Mouse (Mus musculus) ES-E14 (cell line): ENCODE results near the gene E030030I06Rik.
"Not testable (repeated sequence)": the region's sequence is repeated elsewhere in the genome, so short reads cannot be mapped to it uniquely, and the experiment has no call there.

Experiments used
- CHD2 ChIP-seq: IDR thresholded peaks from 2 replicates; pipeline ENCODE4 v1.6.1; 2014; ENCODE audit warnings: mild to moderate bottlenecking, low read depth, low read length, inconsistent platforms
- HCFC1 ChIP-seq: IDR thresholded peaks from 2 replicates; pipeline ENCODE4 v1.6.1; 2012; ENCODE audit warnings: low read length, inconsistent platforms, borderline replicate concordance; ENCODE audit not compliant: insufficient read depth
- MAFK ChIP-seq: IDR thresholded peaks from 2 replicates; pipeline ENCODE4 v1.6.1; 2014; ENCODE audit warnings: mild to moderate bottlenecking, low read depth, low read length, inconsistent platforms; ENCODE audit not compliant: insufficient read depth
- ZC3H11A ChIP-seq: IDR thresholded peaks from 2 replicates; pipeline ENCODE4 v1.6.1; 2012; ENCODE audit warnings: low read depth, mild to moderate bottlenecking, inconsistent platforms, low read length, borderline replicate concordance

DNA sequence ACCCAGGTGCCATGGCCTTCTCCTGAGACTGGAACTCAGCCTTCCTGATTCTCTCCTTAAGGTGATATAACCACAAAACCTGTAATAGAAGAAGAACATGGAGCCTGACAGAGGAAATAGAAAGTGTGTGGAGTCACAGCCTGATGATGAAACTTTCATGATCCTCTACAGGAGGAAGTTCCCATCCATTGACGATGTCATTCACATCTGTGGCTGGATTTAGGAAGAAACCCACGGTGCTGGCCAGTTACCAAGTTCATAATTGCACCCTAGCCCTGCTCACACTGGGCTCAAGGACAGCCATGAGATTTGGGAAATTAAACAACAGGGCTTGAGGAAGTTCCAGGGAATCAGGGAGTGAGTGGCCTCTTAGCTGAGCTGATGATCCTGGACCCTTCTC is 17.0 kb upstream of the E030030I06Rik start:
- not testable (repeated sequence) for TF ChIP-seq HCFC1, MAFK, CHD2, ZC3H11A
